Mouse (Mus musculus) adrenal gland, postnatal 10 days (tissue): Measurements from ENCODE around the gene Lcn3. TPM values are rescaled to one million over a fixed set of nuclear protein-coding genes. Genes with fewer than 3 reads are reported as not detected.
"Not testable (repeated sequence)": the region's sequence is repeated elsewhere in the genome, so short reads cannot be mapped to it uniquely, and the experiment has no call there.

Source experiments
- DNase-seq: peaks from one replicate; pipeline ENCODE4 v3.0.0; 2021; ENCODE audit warnings: mixed read lengths
- long read RNA-seq, 2 experiments: library from polyadenylated mRNA; stranded (forward); transcript quantifications; one replicate each; pipeline ENCODE4 v2.0.0; 2021
- total RNA-seq, 2 experiments: library from RNA; stranded (reverse); gene quantifications; 2 replicates each; pipeline ENCODE4 v1.2.3; 2021

The Lcn3 gene
- not detected for total RNA-seq
- long read RNA-seq, experiment 1: 0 reads
- long read RNA-seq, experiment 2: 0 reads

- DNase-seq: no peak
Measured at GRCm38 (mm10) chr2:25765269-25765668, at the start of gene Lcn3. Gene Lcn3 (plus strand): TSS chr2:25765569.

- DNase-seq: no peak
Measured at GRCm38 (mm10) chr2:25717222-25717621, 48.1 kb upstream of the Lcn3 start.

DNA sequence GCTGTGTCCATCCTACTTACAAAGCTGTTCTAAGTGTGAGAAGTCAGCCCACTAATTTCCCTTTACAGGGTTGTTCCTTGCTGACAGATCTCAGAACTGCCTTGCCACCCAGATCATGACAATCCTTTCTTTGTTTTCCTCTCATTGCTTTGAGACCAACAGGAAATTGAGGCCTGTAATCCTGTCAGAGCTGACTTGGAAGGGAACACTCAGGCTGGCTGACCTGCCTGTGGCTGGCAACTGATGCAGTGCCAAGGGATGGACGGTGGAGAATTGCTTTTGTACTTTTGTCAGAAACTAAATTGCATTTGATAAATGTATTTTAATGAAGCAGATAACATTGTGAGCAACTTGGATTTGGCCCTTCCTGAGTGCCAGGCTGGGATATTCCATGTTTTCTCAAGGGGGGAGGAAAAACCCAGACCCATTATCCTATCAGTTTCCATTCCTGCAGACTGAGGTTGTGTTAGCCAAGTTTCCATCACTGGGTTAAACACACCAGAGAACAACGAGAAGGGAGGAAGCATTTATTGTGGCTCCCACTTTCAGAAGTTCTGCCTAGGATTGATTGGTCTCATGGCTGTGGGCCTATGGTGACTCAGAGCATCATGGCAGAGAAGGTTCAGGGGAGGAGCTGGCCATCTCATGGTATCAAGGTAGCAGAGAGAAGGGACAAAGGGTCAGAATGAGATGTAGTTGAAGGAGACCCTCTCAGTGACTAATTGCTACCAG is 32.0 kb upstream of the Lcn3 start:
- no peak for DNase-seq

DNA sequence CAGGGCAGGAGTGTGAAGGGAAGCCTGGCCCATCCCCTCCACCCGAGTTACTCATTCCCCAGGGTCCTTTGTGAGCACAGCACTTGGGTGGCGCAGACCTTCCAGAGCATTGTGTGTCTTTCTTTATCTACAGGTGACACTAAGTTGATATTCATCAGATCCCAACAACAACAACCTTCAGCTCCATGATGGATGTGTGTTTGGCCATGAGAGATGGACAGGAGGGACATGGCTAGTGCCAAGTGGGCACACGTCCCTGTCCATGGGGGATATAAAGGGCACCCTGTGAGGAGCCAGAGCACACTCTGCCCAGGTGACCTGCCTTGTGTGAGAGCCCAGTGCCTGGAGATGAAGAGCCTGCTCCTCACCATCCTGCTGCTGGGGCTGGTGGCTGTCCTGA is 28.7 kb upstream of the Lcn3 start, which contains the start of gene Obp2b:
Gene Obp2b, plus strand, starts transcription at position 301 of the 400 bp plus-strand sequence.
- not testable (repeated sequence) for DNase-seq

- no peak for DNase-seq
Measured at GRCm38 (mm10) chr2:25741671-25742070, 23.7 kb upstream of the Lcn3 start.

- DNase-seq: no peak
Measured at GRCm38 (mm10) chr2:25754201-25754600, 11.2 kb upstream of the Lcn3 start.

DNA sequence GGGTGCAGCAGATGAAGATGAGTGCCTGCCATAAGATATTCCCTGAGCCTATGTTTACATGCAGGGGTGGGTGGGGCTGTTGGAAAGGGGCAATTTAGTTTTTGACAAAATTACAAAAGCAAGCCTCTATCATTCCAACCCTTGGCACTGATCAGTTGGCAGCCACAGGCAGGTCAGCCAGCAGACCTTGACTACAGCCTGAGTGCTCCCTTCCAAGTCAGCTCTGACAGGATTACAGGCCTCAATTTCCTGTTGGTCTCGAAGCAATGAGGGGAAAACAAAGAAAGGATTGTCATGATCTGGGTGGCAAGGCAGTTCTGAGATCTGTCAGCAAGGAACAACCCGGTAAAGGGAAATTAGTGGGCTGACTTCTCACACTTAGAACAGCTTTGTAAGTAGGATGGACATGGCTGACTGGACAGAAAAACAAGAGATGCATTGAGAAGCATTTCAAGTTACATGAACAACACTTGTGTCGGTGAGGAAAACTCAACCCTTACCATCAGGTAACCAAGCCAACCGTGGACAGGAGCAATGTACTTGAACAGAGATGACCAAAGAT is 7.2 kb upstream of the Lcn3 start:
- no peak for DNase-seq

- no peak for DNase-seq
Measured at GRCm38 (mm10) chr2:25767764-25768163, 2.4 kb downstream of the Lcn3 start.

GRCm38 (mm10) chr2:25773507-25773906 is 8.1 kb downstream of the Lcn3 start:
- peak; percentile 25 for DNase-seq

GRCm38 (mm10) chr2:25774640-25775039 is 9.3 kb downstream of the Lcn3 start:
- DNase-seq: no peak

- peak; percentile 26 for DNase-seq
Measured at GRCm38 (mm10) chr2:25775991-25776390, 10.6 kb downstream of the Lcn3 start.

GRCm38 (mm10) chr2:25776717-25777116 is 11.3 kb downstream of the Lcn3 start, which contains the start of gene Lcn11:
Gene Lcn11 (plus strand): TSS chr2:25777017.
- DNase-seq: no peak

- DNase-seq: no peak
Measured at GRCm38 (mm10) chr2:25779076-25779475, 13.7 kb downstream of the Lcn3 start.

DNA sequence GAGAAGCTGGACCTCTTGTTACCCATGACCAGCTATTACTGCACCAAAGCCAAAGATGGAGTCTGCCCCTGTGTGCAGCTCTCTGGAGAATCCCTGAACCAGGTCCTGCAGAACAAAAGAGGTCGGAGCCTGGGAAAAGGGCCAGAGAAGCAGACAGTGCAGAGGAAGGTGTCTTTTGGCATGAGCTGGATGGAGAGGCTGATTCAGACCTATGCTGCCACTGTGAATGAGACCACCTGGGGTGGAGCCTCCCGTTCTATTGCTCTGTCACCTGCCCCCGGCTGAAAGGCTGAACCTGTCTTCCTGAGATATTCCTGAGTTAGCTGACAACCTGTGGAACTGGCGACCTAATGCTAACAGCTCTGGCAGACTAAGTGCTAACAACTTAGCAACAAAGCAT is 15.6 kb downstream of the Lcn3 start:
- DNase-seq: no peak

DNA sequence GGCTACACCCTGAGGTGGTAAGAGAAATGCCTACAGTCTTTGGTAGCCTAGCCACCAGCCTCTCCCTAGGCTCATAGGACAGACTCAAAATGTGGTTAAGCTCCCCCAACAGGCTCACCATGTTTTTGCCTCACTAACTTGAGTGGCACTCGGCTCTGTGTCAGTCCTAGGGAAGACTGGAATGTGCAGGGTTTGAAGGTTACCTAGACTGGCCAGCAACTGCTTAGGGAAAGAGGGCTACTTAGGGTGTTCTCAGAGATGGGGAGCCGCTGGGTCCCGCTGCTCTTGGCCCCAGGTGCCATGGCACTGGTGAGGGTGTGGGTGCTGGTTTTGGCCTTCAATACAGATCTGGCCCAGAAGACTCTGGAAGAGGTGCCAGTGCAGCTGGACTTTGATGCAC is 16.6 kb downstream of the Lcn3 start, which contains the start of gene Gm13539:
Gene Gm13539, plus strand, starts transcription at position 301 of the 400 bp plus-strand sequence.
- DNase-seq: no peak

- DNase-seq: no peak
Measured at GRCm38 (mm10) chr2:25785573-25786322, 20.4 kb downstream of the Lcn3 start.

- no peak for DNase-seq
Measured at GRCm38 (mm10) chr2:25789092-25789491, 23.7 kb downstream of the Lcn3 start.

GRCm38 (mm10) chr2:25797635-25798034 is 32.3 kb downstream of the Lcn3 start:
- no peak for DNase-seq

DNA sequence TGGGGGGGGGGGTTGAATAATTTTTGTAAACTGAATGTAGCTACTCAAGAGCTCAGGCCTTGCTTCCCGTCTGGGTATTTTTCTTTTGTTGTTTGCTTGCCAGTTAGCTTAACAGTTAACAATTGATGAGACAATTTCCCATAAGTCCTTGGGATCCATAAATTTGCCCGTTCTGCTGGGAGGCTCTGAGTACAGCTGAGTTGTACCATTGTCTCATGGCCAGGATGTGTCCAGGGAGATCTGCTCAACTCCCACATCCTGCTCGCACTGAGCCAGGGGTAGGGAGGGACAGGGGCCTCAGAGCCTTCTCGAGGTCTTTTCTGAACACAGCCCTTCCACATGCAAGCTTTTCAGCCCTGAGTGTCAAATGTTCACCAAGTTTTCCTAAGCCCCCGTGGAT is 32.7 kb downstream of the Lcn3 start:
- DNase-seq: no peak

- peak; percentile 23 for DNase-seq
Measured at GRCm38 (mm10) chr2:25811711-25812110, 46.3 kb downstream of the Lcn3 start.

DNA sequence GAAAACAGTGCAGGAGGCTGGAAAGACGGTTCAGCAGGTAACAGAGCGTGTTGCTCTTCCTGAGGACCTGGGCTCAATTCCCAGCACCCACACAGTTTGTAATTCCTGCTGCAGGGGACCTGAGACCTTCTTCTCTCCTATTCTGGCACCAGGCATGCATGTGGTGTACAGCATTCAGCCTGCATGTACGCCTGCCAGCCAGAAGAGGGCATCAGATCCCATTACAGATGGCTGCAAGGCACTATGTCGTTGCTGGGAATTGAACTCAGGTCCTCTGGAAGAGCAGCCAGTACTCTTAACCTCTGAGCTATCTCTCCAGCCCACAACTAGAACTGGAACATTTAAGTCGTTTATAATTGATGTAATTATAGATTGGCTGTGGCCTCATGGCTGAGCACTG is 48.0 kb downstream of the Lcn3 start:
- DNase-seq: no peak

DNA sequence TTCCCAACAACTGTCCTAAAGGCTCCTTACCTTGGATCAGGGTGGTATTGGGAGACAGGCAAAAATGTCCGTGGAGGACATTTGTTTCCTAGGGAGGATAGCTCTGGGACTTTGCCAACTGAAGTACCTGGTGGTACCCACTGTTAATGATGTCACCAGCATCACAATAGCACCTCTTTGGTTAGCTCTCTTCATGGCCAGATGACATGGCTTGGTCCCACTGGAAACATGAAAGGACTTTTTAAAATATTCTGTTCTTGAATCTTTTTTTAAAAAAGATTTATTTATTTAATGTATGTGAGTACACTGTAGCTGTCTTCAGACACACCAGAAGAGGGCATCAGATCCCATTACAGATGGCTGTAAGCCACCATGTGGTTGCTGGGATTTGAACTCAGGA is 50.4 kb downstream of the Lcn3 start, which contains the start of gene Glt6d1:
Gene Glt6d1, minus strand, starts transcription at position 101 of the 400 bp plus-strand sequence.
- DNase-seq: not testable (repeated sequence)
